Mouse (Mus musculus) testis, adult 2 months (tissue): ENCODE data around the gene Ttc28.

Experiments
- CTCF ChIP-seq: fragments of 200-500 bp; IDR thresholded peaks from 2 replicates; pipeline ENCODE4 v1.5.1; 2012; ENCODE audit warnings: low read depth, mild to moderate bottlenecking, inconsistent platforms, low read length, moderate library complexity; ENCODE audit not compliant: control insufficient read depth, insufficient read depth, insufficient replicate concordance
- POLR2A ChIP-seq: fragments of 200-500 bp; IDR thresholded peaks from 2 replicates; pipeline ENCODE4 v1.6.1; 2012; ENCODE audit warnings: low read depth, mild to moderate bottlenecking, inconsistent platforms, low read length, moderate library complexity; ENCODE audit not compliant: control insufficient read depth

GRCm38 (mm10) chr5:111113183-111113582 lies 233.6 kb downstream of the Ttc28 start:
- TF ChIP-seq CTCF: no peak
- no peak for TF ChIP-seq POLR2A
